Mouse (Mus musculus) neural tube, embryonic 13.5 days (tissue): ENCODE data around the gene Tmem92. TPM values are rescaled to one million over a fixed set of nuclear protein-coding genes. Genes with fewer than 3 reads are reported as not detected.

ENCODE experiments used
- ATAC-seq: fragments of 200-750 bp; cut with Nextera tagmentation; 2 replicates; pipeline ENCODE4 v1.8.0; 2017; ENCODE audit warnings: low read depth, mild to moderate bottlenecking, moderate TSS enrichment, moderate library complexity
- H3K27ac ChIP-seq: fragments of 300-500 bp; sonication (generic); replicated peaks from 2 replicates; pipeline ENCODE4 v1.5.1; 2015; ENCODE audit warnings: moderate library complexity, mild to moderate bottlenecking, inconsistent platforms
- H3K27me3 ChIP-seq: fragments of 300-500 bp; sonication (generic); 2 replicates; pipeline ENCODE4 v1.6.1; 2015; ENCODE audit warnings: mild to moderate bottlenecking, inconsistent platforms
- H3K36me3 ChIP-seq: fragments of 300-500 bp; sonication (generic); 2 replicates; pipeline ENCODE4 v1.6.1; 2015; ENCODE audit warnings: mild to moderate bottlenecking, inconsistent platforms
- H3K4me1 ChIP-seq: fragments of 300-500 bp; sonication (generic); replicated peaks from 2 replicates; pipeline ENCODE4 v1.6.1; 2015; ENCODE audit warnings: inconsistent platforms
- H3K4me2 ChIP-seq: fragments of 300-500 bp; sonication (generic); 2 replicates; pipeline ENCODE4 v1.6.1; 2015; ENCODE audit warnings: inconsistent platforms, mild to moderate bottlenecking, moderate library complexity
- H3K4me3 ChIP-seq: fragments of 300-500 bp; sonication (generic); 2 replicates; pipeline ENCODE4 v1.5.1; 2015; ENCODE audit warnings: mild to moderate bottlenecking, inconsistent platforms
- H3K9ac ChIP-seq: fragments of 300-500 bp; sonication (generic); 2 replicates; pipeline ENCODE4 v1.6.1; 2015; ENCODE audit warnings: moderate library complexity, mild to moderate bottlenecking, inconsistent platforms
- H3K9me3 ChIP-seq: fragments of 300-500 bp; sonication (generic); 2 replicates; pipeline ENCODE4 v1.6.1; 2016; ENCODE audit warnings: inconsistent platforms
- WGBS: fragments of 180-500 bp; shearing (Covaris S2); methylation state at CpG from one replicate; pipeline ENCODE4 v1.1.7; 2015; 5-methylcytosine and 5-hydroxymethylcytosine counted together
- polyA plus RNA-seq: library from polyadenylated mRNA; unstranded; fragments of >200 nt; fragmentation: Nextera tagmentation; extraction: Ambion mirVana; gene quantifications from 2 replicates; pipeline ENCODE4 v1.2.1, GENCODE M21; 2015

Gene Tmem92
- polyA plus RNA-seq, 1 experiment from 2014 or later = not detected

DNA sequence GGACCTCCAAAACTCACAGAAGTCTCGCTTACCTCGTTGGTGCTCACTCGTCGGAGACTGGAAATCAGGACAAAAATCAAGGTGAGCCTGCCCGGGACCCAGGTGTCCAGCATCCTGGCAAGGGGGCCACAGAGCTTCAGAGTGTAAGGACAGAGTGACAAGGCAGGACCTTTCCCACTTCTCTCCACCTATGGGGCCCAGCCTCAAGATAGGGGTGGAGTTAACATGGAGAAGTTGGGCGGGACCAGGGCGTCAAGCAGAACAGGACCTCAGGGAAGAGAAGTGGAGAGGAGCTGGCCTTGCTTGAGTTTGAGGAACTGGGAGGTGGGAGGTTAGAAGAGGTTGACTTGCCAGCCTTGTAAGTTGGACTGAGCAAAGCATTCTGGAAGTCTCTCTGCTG, 21.7 kb downstream of the Tmem92 start:
- no peak for ATAC-seq
- Histone ChIP-seq H3K4me2 (no peak overlapping the region), H3K4me3 (no peak overlapping the region), H3K36me3 (no peaks in the 10 kb centered on the region), H3K4me1 (no peaks in the 10 kb centered on the region), H3K9me3 (no peaks in the 10 kb centered on the region), H3K27ac (no peak overlapping the region), H3K9ac (no peak overlapping the region), H3K27me3 (no peaks in the 10 kb centered on the region)
- WGBS = 78% methylated on average over 7 of the region's 7 CpGs

DNA sequence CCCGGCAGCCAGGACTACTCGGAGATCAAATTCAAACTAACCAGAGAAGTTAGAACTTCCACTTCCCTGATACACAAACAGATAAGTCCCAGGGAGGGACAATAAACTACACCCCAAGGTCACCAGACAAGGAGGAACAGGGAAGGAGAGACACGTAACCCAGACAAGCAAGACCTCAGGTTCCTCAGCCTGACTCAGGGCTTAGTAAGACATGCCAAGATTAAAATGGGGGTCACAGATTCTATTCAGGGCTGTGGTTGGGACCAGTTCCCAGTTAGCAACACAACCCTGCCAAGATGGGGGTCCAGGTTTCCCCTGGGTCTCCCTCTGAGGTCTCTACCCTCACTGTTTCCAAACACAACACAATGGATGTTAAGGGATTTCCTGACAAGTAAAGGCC, 22.1 kb downstream of the Tmem92 start:
- Histone ChIP-seq H3K36me3 (no peaks in the 10 kb centered on the region), H3K9me3 (no peaks in the 10 kb centered on the region), H3K4me3 (no peak overlapping the region), H3K27me3 (no peaks in the 10 kb centered on the region), H3K4me1 (no peaks in the 10 kb centered on the region), H3K9ac (no peak overlapping the region), H3K4me2 (no peak overlapping the region), H3K27ac (no peak overlapping the region)
- ATAC-seq = no peak
- 90% methylated on average over 3 of the region's 3 CpGs for WGBS

DNA sequence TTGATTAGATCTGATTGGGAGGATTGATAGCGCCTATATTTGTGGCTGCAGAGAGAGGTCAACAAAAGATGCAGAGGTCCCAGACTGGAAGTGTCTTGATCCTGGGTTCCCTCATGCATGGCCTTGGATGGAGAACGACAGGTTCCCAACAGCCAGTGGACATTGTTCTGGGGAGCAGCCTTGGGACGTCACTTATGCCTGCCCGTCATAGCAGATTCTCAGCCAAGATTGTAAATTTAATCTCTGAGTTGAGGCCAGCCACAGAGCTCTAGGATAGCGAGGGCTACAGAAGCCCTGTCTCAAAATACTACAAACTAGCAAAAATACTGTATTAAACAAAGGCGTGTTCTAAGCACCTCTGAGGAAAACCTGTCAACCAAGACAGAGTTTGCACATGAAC, 22.6 kb downstream of the Tmem92 start:
- 93% methylated on average over 6 of the region's 6 CpGs for WGBS

DNA sequence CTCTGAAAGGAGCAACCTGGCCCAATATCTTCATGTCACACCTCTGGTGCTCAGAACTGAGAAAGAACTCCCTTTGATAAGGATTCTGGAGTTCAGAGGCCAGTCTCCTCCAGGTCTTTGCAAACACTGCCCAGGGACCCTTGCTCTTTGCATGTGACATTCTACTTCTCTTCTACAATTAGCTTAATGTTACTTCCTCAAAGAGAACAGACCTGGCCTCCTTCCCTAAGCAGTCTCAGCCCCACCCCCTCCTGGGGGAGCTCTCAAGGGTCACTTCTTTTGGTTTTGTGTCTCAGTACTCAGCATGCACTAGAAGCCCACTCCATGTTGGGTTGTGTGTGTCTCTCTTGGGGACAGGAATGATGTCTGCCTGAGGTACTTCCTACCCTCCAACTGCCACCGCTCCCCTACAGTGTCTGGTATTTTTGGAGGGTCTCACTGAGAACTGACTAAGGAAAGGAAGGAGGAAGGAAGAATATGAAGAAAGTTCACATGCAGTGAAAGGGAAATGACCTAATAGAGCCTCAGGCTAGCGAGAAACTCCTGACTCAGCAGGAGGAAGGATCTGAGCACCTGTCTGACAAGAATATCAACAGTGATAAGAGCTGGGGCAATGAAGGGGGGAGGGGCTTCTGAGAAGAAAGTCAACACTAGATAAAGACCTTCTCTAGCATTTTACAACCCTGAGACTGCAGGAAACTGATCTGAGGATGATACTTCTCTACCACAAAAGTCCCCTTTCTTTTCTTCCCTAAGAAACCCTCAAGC, 29.4 kb downstream of the Tmem92 start:
- H3K36me3 ChIP-seq = no peaks in the 10 kb centered on the region
- ATAC-seq = no peak
- no peak overlapping the region for H3K27ac ChIP-seq
- H3K9me3 ChIP-seq = no peaks in the 10 kb centered on the region
- 51% methylated on average over 2 of the region's 2 CpGs for WGBS
- no peak overlapping the region for H3K9ac ChIP-seq
- no peak overlapping the region for H3K4me3 ChIP-seq
- H3K4me1 ChIP-seq = no peaks in the 10 kb centered on the region
- H3K4me2 ChIP-seq = no peak overlapping the region
- no peaks in the 10 kb centered on the region for H3K27me3 ChIP-seq

More for the DNA sequence above, 22.6 kb downstream of the Tmem92 start:
- no peak for ATAC-seq
- Histone ChIP-seq H3K36me3 (no peaks in the 10 kb centered on the region), H3K4me3 (no peak overlapping the region), H3K27me3 (no peaks in the 10 kb centered on the region), H3K4me1 (no peaks in the 10 kb centered on the region), H3K4me2 (no peak overlapping the region), H3K9me3 (no peaks in the 10 kb centered on the region), H3K9ac (no peak overlapping the region), H3K27ac (no peak overlapping the region)

DNA sequence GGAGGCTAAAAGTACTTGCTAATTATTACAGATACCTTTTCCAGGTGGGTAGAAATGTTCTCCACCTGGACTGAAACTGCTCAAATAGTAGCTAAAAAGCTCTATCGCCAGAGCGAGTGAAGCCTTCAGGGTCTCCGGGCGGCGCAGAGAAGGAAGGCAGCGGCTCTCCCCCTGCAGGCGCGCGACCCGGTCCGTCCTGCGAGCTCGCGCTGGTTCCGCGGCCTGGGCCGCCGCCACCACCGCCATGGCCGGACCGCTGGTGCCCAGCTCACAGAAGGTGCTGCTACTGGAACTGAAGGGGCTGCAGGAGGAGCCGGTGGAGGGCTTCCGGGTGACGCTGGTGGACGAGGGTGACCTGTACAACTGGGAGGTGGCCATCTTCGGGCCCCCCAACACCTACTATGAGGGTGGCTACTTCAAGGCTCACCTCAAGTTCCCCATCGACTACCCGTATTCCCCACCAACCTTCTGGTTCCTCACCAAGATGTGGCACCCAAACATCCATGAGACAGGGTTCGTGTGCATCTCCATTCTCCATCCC, 40.7 kb downstream of the Tmem92 start, which contains the start of gene Cdc34b:
TSS of gene Cdc34b (plus strand) at position 51 of the 541 bp plus-strand sequence.
- Histone ChIP-seq H3K9ac (no peak within 1 kb of the TSS), H3K9me3 (no peaks in the 10 kb centered on the region)
- WGBS = 84% methylated on average over 29 of the region's 29 CpGs

DNA sequence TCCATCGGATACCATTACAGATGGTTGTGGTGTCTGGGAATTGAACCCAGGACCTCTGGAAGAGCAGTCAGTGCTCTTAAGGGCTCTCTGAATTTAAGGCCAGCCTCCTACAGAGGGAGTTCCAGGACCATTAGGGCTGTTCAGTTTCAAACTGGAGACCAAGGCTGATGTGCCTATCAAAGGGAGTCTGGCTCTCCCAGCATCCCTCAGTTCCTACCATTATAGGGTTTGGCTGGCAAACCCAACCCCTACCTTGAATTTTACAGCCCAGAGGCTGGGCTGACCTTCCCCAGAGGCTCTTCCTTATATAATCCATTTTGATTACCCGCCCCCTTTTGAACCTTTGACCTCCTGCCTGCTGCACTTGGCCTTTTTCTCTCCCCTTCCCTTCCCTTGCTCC, 46.8 kb downstream of the Tmem92 start:
- no peaks in the 10 kb centered on the region for H3K4me1 ChIP-seq
- WGBS = 61% methylated on average over 2 of the region's 2 CpGs
- H3K4me2 ChIP-seq = no peak overlapping the region
- H3K4me3 ChIP-seq = no peak overlapping the region
- no peaks in the 10 kb centered on the region for H3K27me3 ChIP-seq
- no peak overlapping the region for H3K27ac ChIP-seq
- no peaks in the 10 kb centered on the region for H3K9me3 ChIP-seq
- no peaks in the 10 kb centered on the region for H3K36me3 ChIP-seq
- no peak overlapping the region for H3K9ac ChIP-seq
- no peak for ATAC-seq

More for the DNA sequence above, 40.7 kb downstream of the Tmem92 start, which contains the start of gene Cdc34b:
- H3K4me1 ChIP-seq = no peaks in the 10 kb centered on the region
- no peaks in the 10 kb centered on the region for H3K36me3 ChIP-seq
- ATAC-seq = no peak
- H3K4me2 ChIP-seq = no peak within 1 kb of the TSS
- no peak within 1 kb of the TSS for H3K4me3 ChIP-seq
- H3K27me3 ChIP-seq = no peaks in the 10 kb centered on the region
- no peak within 1 kb of the TSS for H3K27ac ChIP-seq

DNA sequence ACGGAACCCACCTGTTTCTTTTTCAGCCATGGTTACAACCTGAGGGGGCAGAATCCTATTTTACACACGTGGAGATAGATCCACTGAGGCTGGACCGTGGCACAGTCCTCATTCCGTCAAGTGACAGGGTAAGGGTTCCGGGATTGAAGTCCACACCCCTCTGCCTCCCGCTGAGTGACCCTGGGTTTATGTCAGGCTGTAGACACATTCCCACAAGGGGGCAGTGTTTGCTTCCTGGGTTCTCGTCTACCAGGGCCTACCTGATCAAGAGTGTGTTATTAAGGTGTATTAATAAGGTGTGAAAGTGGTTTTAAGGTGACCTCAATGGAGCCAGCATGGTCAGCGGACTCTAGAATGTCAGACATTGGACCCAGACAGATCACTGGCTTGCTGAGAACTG, 49.7 kb downstream of the Tmem92 start:
- H3K4me1 ChIP-seq = no peaks in the 10 kb centered on the region
- WGBS = 40% methylated on average over 8 of the region's 8 CpGs
- no peaks in the 10 kb centered on the region for H3K27me3 ChIP-seq
- H3K36me3 ChIP-seq = no peaks in the 10 kb centered on the region
- no peaks in the 10 kb centered on the region for H3K9me3 ChIP-seq
- no peak overlapping the region for H3K27ac ChIP-seq
- ATAC-seq = no peak
- no peak overlapping the region for H3K4me2 ChIP-seq
- H3K4me3 ChIP-seq = no peak overlapping the region
- H3K9ac ChIP-seq = no peak overlapping the region

DNA sequence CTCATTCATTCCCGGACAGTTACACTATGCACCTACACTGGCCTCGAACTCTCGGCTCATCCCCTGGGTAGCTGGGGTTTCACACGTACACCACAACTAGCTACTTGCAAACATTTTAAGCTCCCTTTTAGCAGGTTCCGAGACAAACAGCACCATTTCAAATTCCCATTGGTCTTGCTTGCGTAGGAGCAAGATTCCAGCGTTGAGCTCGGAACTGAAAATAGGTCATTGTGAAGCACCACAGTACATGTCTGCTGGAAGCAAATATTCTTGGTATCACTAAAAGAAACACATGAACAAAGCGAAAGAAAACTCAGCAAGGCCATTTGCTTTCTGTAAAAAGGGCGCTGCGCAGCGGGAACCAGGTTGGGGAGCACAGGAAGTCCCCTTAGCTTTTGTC, 51.3 kb downstream of the Tmem92 start:
- 93% methylated on average over 12 of the region's 12 CpGs for WGBS
- no peak for ATAC-seq
- Histone ChIP-seq H3K27ac (no peak overlapping the region), H3K9me3 (no peaks in the 10 kb centered on the region), H3K36me3 (no peaks in the 10 kb centered on the region), H3K4me2 (no peak overlapping the region), H3K9ac (no peak overlapping the region), H3K4me3 (no peak overlapping the region), H3K4me1 (no peaks in the 10 kb centered on the region), H3K27me3 (no peaks in the 10 kb centered on the region)

DNA sequence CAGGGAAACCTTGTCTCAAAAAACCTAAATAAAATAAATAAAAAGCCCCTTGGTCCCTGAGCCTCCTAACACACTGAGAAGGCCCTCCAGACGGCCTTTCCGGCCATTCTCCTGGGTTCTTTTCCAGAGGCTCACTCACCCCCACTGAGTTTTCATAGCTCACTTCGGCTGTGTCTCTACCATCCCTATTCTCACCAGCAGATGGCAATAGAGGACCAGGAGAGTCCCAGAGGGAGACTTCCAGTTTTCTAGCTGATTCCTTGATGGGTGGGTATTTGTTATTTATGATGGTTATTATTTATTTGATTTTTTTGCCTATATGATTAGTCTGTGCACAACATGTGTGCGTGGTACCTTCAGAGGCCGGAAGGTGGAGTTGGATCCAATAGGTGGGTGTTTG, 52.2 kb downstream of the Tmem92 start:
- no peaks in the 10 kb centered on the region for H3K9me3 ChIP-seq
- ATAC-seq = no peak
- 0 out of 2 replicates have a peak, but pooled peaks cover 5% of the 10 kb centered on the region for H3K4me1 ChIP-seq
- H3K4me2 ChIP-seq = no peak overlapping the region
- H3K27me3 ChIP-seq = no peaks in the 10 kb centered on the region
- WGBS = 32% methylated on average over 5 of the region's 5 CpGs
- no peak overlapping the region for H3K27ac ChIP-seq
- H3K4me3 ChIP-seq = no peak overlapping the region
- no peak overlapping the region for H3K9ac ChIP-seq
- no peaks in the 10 kb centered on the region for H3K36me3 ChIP-seq

DNA sequence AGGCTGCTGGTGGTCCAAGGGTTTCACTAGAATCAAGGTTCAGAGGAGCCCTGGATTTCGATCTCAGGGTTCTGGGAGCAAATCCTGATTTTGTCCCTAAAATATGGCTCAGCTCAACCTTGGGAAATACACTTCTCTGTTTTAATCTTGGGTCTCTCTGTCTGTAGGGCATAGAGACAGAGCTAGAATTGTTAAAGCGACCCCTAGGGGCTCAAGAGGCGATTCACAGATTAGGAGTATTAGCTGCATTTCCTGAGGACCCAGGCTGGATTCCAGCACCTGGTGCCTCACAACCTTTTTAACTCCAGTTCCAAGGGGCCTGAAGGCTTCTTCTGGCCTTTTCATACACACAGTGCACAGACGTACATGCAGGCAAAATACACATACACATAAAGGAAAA, 52.9 kb downstream of the Tmem92 start:
- no peaks in the 10 kb centered on the region for H3K27me3 ChIP-seq
- 38% methylated on average over 4 of the region's 4 CpGs for WGBS
- H3K4me2 ChIP-seq = no peak overlapping the region
- no peak for ATAC-seq
- H3K9ac ChIP-seq = no peak overlapping the region
- no peak overlapping the region for H3K27ac ChIP-seq
- H3K36me3 ChIP-seq = no peaks in the 10 kb centered on the region
- 0 out of 2 replicates have a peak, but pooled peaks cover 5% of the 10 kb centered on the region for H3K4me1 ChIP-seq
- no peaks in the 10 kb centered on the region for H3K9me3 ChIP-seq
- H3K4me3 ChIP-seq = no peak overlapping the region

DNA sequence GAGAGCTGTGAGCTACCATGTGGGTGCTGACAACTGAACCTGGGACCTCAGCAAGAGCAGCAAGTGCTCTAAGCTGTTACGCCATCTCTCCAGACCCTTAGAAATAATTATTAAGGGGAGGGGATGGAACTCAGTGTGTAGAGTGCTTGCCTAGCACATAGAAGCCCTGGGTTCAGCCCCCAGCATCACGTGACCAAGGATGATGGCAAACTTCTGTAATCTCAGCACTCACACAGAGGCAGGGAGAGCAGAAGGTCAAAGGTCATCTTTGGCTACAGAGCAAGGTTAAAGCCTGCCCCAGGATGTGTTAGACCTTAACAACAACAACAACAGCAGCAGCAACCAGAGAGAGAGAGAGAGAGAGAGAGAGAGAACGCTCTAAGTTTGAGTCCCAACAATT, 54.0 kb downstream of the Tmem92 start:
- Histone ChIP-seq H3K4me2 (no peak overlapping the region), H3K36me3 (no peaks in the 10 kb centered on the region), H3K9me3 (no peaks in the 10 kb centered on the region), H3K4me3 (no peak overlapping the region), H3K27me3 (no peaks in the 10 kb centered on the region), H3K4me1 (0 out of 2 replicates have a peak, but pooled peaks cover 5% of the 10 kb centered on the region), H3K9ac (no peak overlapping the region), H3K27ac (no peak overlapping the region)
- WGBS = 87% methylated on average over 3 of the region's 3 CpGs
- no peak for ATAC-seq

DNA sequence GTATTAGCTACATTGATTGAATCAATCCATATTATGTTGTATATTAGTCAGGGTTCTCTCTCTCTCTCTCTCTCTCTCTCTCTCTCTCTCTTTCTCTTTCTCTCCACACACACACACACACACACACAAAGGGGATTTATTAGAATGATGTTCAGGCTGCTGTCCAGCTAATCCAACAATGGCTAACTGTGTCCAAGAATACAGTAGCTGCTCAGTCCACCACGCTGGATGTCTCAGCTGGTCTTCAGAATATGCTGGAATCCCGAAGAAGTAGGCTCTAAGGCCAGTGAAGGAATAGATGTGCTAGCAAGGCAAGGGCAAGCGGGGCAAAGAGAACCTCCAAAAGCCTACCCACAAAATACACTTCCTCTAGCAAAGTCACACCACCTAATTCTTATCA, 55.2 kb downstream of the Tmem92 start:
- no peaks in the 10 kb centered on the region for H3K36me3 ChIP-seq
- H3K9ac ChIP-seq = no peak overlapping the region
- WGBS = 88% methylated on average over 3 of the region's 3 CpGs
- H3K27ac ChIP-seq = no peak overlapping the region
- H3K4me1 ChIP-seq = 0 out of 2 replicates have a peak, but pooled peaks cover 5% of the 10 kb centered on the region
- no peaks in the 10 kb centered on the region for H3K27me3 ChIP-seq
- H3K4me2 ChIP-seq = no peak overlapping the region
- no peak for ATAC-seq
- H3K4me3 ChIP-seq = no peak overlapping the region
- H3K9me3 ChIP-seq = no peaks in the 10 kb centered on the region
